Mouse (Mus musculus): ENCODE data around the gene Slc30a1. TPM values are rescaled to one million over a fixed set of nuclear protein-coding genes. Genes with fewer than 3 reads are reported as not detected.

The Slc30a1 gene
- polyA plus RNA-seq, 1 experiment = 3.5 TPM

DNA sequence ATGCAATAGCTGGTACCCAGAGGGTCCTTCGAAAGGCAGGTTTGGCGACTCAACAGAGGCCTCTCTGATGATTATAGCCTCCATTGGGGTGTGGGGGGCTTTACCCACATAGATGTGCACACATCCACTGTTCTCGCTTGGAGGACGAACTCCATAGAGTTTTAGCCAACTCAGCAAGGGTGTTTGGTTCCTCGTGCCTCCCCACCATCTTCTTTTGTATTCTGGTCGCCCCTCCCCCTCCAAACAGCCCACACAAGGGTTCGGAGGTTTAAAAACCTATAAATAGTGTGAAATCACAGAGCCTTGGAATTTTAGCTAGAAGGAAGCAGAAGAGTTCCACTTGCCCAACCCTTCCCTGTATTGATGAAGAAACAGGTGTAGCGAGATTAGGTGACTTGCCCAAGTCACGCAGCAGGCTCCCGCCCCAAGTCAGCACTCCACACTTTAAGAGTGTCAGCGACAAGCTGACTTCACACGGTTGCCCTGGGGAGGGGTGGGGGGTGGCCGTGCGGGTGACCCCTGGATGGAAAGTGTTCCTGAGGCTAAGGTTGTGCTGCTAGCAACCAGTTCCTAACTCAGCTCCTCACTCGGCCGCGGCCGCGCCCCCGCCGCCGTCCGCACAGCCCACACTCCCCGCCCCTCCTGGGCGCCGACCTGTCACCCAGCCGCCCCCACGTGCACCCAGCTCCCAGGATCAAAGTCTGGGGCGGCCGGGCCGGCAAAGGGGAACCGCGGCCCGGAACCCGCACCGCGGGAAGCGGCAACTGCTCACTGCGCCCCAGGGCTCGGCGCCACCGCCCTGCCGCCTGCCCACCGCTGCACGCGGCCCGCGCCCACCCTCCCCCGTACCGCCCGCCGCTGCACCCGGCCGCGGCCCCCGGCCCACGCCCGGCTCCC lies 682 bp upstream of the Slc30a1 start:
- Histone ChIP-seq H3K36me3 (ENCODE audit: control insufficient read depth, insufficient read depth) (peaks cover 16% of the 10 kb centered on the region), H3K79me2 (ENCODE audit: control insufficient read depth, insufficient read depth) (peaks cover 28% of the 10 kb centered on the region), H3K27me3 (ENCODE audit: control insufficient read depth, insufficient read depth, insufficient read length) (no peaks in the 10 kb centered on the region), H3K4me3 (ENCODE audit: insufficient read depth, poor library complexity, severe bottlenecking) (peak overlapping the region; percentile 29), H3K79me3 (ENCODE audit: low read depth) (peaks cover 6% of the 10 kb centered on the region), H3ac (ENCODE audit: control insufficient read depth, insufficient read length, low read depth) (peak overlapping the region; percentile 67)
- TF ChIP-seq MYOG (IDR thresholded peaks at IDR 0.05; ENCODE audit: control insufficient read depth, extremely low read depth, insufficient read length) (no peak), MAX (IDR thresholded peaks at IDR 0.05) (no peak), MYOD1 (IDR thresholded peaks at IDR 0.05; ENCODE audit: control insufficient read depth, insufficient read length, low read depth) (no peak), USF1 (IDR thresholded peaks at IDR 0.05; ENCODE audit: low read depth) (no peak), CTCF (IDR thresholded peaks at IDR 0.05; ENCODE audit: control insufficient read depth, insufficient read depth, insufficient read length) (no peak)

DNA sequence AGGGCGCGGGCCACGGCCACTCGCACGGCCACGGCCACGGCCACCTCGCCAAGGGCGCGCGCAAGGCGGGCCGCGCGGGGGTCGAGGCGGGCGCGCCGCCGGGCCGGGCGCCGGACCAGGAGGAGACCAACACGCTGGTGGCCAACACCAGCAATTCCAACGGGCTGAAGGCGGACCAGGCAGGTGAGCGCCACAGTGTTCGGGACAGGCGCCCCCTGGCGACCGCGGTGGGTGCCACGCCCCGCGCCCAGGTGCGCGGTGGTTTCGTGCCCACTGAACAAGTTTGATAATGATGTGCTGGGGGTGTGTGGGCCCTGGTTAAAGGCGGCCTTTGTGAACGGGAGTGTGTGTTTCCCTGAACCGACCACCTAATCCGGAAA lies 854 bp downstream of the Slc30a1 start:
- H3K79me2 ChIP-seq (ENCODE audit: control insufficient read depth, insufficient read depth) = peaks cover 28% of the 10 kb centered on the region
- peak overlapping the region; percentile 57 for H3K4me3 ChIP-seq (ENCODE audit: insufficient read depth, poor library complexity, severe bottlenecking)
- no peaks in the 10 kb centered on the region for H3K27me3 ChIP-seq (ENCODE audit: control insufficient read depth, insufficient read depth, insufficient read length)
- peak overlapping the region; percentile 86 for H3ac ChIP-seq (ENCODE audit: control insufficient read depth, insufficient read length, low read depth)
- peaks cover 16% of the 10 kb centered on the region for H3K36me3 ChIP-seq (ENCODE audit: control insufficient read depth, insufficient read depth)
- TF ChIP-seq CTCF (IDR thresholded peaks at IDR 0.05; ENCODE audit: control insufficient read depth, insufficient read depth, insufficient read length) (peak; percentile 97), MYOD1 (IDR thresholded peaks at IDR 0.05; ENCODE audit: control insufficient read depth, insufficient read length, low read depth) (no peak), MAX (IDR thresholded peaks at IDR 0.05) (no peak)
- H3K79me3 ChIP-seq (ENCODE audit: low read depth) = peaks cover 6% of the 10 kb centered on the region

GRCm38 (mm10) chr1:191908906-191909305 lies 2.3 kb downstream of the Slc30a1 start:
- Histone ChIP-seq H3K79me2 (ENCODE audit: control insufficient read depth, insufficient read depth) (peaks cover 28% of the 10 kb centered on the region), H3K36me3 (ENCODE audit: control insufficient read depth, insufficient read depth) (peaks cover 16% of the 10 kb centered on the region), H3K27me3 (ENCODE audit: control insufficient read depth, insufficient read depth, insufficient read length) (no peaks in the 10 kb centered on the region), H3K4me3 (ENCODE audit: insufficient read depth, poor library complexity, severe bottlenecking) (no peak overlapping the region), H3K79me3 (ENCODE audit: low read depth) (peaks cover 6% of the 10 kb centered on the region), H3ac (ENCODE audit: control insufficient read depth, insufficient read length, low read depth) (no peak overlapping the region)
- TF ChIP-seq CTCF (IDR thresholded peaks at IDR 0.05; ENCODE audit: control insufficient read depth, insufficient read depth, insufficient read length) (no peak), CEBPB (IDR thresholded peaks at IDR 0.05; ENCODE audit: low read depth) (no peak), USF1 (IDR thresholded peaks at IDR 0.05; ENCODE audit: low read depth) (no peak), MAX (IDR thresholded peaks at IDR 0.05) (no peak), MYOD1 (IDR thresholded peaks at IDR 0.05; ENCODE audit: control insufficient read depth, insufficient read length, low read depth) (no peak), FOSL1 (IDR thresholded peaks at IDR 0.05; ENCODE audit: insufficient read depth, low read length, poor library complexity, severe bottlenecking) (no peak), MYOG (IDR thresholded peaks at IDR 0.05; ENCODE audit: control insufficient read depth, extremely low read depth, insufficient read length) (no peak)

- Histone ChIP-seq H3K36me3 (ENCODE audit: control insufficient read depth, insufficient read depth) (peaks cover 16% of the 10 kb centered on the region), H3ac (ENCODE audit: control insufficient read depth, insufficient read length, low read depth) (no peak overlapping the region), H3K27me3 (ENCODE audit: control insufficient read depth, insufficient read depth, insufficient read length) (no peaks in the 10 kb centered on the region), H3K79me3 (ENCODE audit: low read depth) (peaks cover 6% of the 10 kb centered on the region), H3K79me2 (ENCODE audit: control insufficient read depth, insufficient read depth) (peaks cover 28% of the 10 kb centered on the region), H3K4me3 (ENCODE audit: insufficient read depth, poor library complexity, severe bottlenecking) (no peak overlapping the region)
- TF ChIP-seq USF1 (IDR thresholded peaks at IDR 0.05; ENCODE audit: low read depth) (no peak), MAX (IDR thresholded peaks at IDR 0.05) (no peak), CTCF (IDR thresholded peaks at IDR 0.05; ENCODE audit: control insufficient read depth, insufficient read depth, insufficient read length) (no peak), FOSL1 (IDR thresholded peaks at IDR 0.05; ENCODE audit: insufficient read depth, low read length, poor library complexity, severe bottlenecking) (no peak), MYOD1 (IDR thresholded peaks at IDR 0.05; ENCODE audit: control insufficient read depth, insufficient read length, low read depth) (no peak), CEBPB (IDR thresholded peaks at IDR 0.05; ENCODE audit: low read depth) (no peak), MYOG (IDR thresholded peaks at IDR 0.05; ENCODE audit: control insufficient read depth, extremely low read depth, insufficient read length) (no peak)
Observed at GRCm38 (mm10) chr1:191909316-191909715, 2.7 kb downstream of the Slc30a1 start.

GRCm38 (mm10) chr1:191910646-191911045 lies 4.1 kb downstream of the Slc30a1 start:
- H3ac ChIP-seq (ENCODE audit: control insufficient read depth, insufficient read length, low read depth) = no peak overlapping the region
- peaks cover 6% of the 10 kb centered on the region for H3K79me3 ChIP-seq (ENCODE audit: low read depth)
- H3K36me3 ChIP-seq (ENCODE audit: control insufficient read depth, insufficient read depth) = peaks cover 16% of the 10 kb centered on the region
- H3K4me3 ChIP-seq (ENCODE audit: insufficient read depth, poor library complexity, severe bottlenecking) = no peak overlapping the region
- H3K27me3 ChIP-seq (ENCODE audit: control insufficient read depth, insufficient read depth, insufficient read length) = no peaks in the 10 kb centered on the region
- TF ChIP-seq CTCF (IDR thresholded peaks at IDR 0.05; ENCODE audit: control insufficient read depth, insufficient read depth, insufficient read length) = no peak
- no peak for TF ChIP-seq MAX (IDR thresholded peaks at IDR 0.05)
- no peak for TF ChIP-seq USF1 (IDR thresholded peaks at IDR 0.05; ENCODE audit: low read depth)
- TF ChIP-seq CEBPB (IDR thresholded peaks at IDR 0.05; ENCODE audit: low read depth) = no peak
- TF ChIP-seq MYOG (IDR thresholded peaks at IDR 0.05; ENCODE audit: control insufficient read depth, extremely low read depth, insufficient read length) = no peak
- no peak for TF ChIP-seq FOSL1 (IDR thresholded peaks at IDR 0.05; ENCODE audit: insufficient read depth, low read length, poor library complexity, severe bottlenecking)
- no peak for TF ChIP-seq MYOD1 (IDR thresholded peaks at IDR 0.05; ENCODE audit: control insufficient read depth, insufficient read length, low read depth)
- peaks cover 28% of the 10 kb centered on the region for H3K79me2 ChIP-seq (ENCODE audit: control insufficient read depth, insufficient read depth)
